Mouse (Mus musculus) fat pad, adult 2 months (tissue): ENCODE measurements around the gene Adamts18.

ENCODE experiments used
- DNase-seq: peaks from one replicate; pipeline ENCODE4 v3.0.0-alpha.2; 2011; ENCODE audit warnings: low read depth, low spot score; ENCODE audit errors: extremely low read depth

Adamts18 gene

GRCm38 (mm10) chr8:113763592-113764355 lies 84.8 kb downstream of the Adamts18 start:
- no peak for DNase-seq

- DNase-seq: no peak
Measured at GRCm38 (mm10) chr8:113762101-113762500, 86.4 kb downstream of the Adamts18 start.

GRCm38 (mm10) chr8:113755866-113756265 lies 92.7 kb downstream of the Adamts18 start:
- no peak for DNase-seq

- DNase-seq: no peak
Measured at GRCm38 (mm10) chr8:113753153-113753552, 95.4 kb downstream of the Adamts18 start.

- no peak for DNase-seq
Measured at GRCm38 (mm10) chr8:113752349-113752748, 96.2 kb downstream of the Adamts18 start.

GRCm38 (mm10) chr8:113735496-113736060 lies 113.0 kb downstream of the Adamts18 start:
- DNase-seq: no peak

GRCm38 (mm10) chr8:113725331-113725730 lies 123.2 kb downstream of the Adamts18 start:
- no peak for DNase-seq

GRCm38 (mm10) chr8:113723873-113724538 lies 124.5 kb downstream of the Adamts18 start:
- DNase-seq: no peak

- DNase-seq: no peak
Measured at GRCm38 (mm10) chr8:113721459-113721858, 127.1 kb downstream of the Adamts18 start.

- DNase-seq: no peak
Measured at GRCm38 (mm10) chr8:113704968-113705367, 143.6 kb downstream of the Adamts18 start.

GRCm38 (mm10) chr8:113691622-113692343 lies 156.8 kb downstream of the Adamts18 start:
- no peak for DNase-seq

GRCm38 (mm10) chr8:113688543-113688915 lies 160.0 kb downstream of the Adamts18 start:
- no peak for DNase-seq

- DNase-seq: no peak
Measured at GRCm38 (mm10) chr8:113687889-113688542, 160.5 kb downstream of the Adamts18 start.

- no peak for DNase-seq
Measured at GRCm38 (mm10) chr8:113679361-113679760, 169.2 kb downstream of the Adamts18 start.

- DNase-seq: no peak
Measured at GRCm38 (mm10) chr8:113676811-113677210, 171.7 kb downstream of the Adamts18 start.

GRCm38 (mm10) chr8:113675281-113675680 lies 173.3 kb downstream of the Adamts18 start:
- DNase-seq: no peak

- no peak for DNase-seq
Measured at GRCm38 (mm10) chr8:113674611-113675010, 173.9 kb downstream of the Adamts18 start.

GRCm38 (mm10) chr8:113673300-113673699 lies 175.2 kb downstream of the Adamts18 start:
- DNase-seq: no peak

GRCm38 (mm10) chr8:113672599-113673255 lies 175.8 kb downstream of the Adamts18 start:
- DNase-seq: no peak

- DNase-seq: no peak
Measured at GRCm38 (mm10) chr8:113669924-113670323, 178.6 kb downstream of the Adamts18 start.
